Comparison of ENCODE assay signal across 19 mouse cellular contexts in the genomic region with DNA sequence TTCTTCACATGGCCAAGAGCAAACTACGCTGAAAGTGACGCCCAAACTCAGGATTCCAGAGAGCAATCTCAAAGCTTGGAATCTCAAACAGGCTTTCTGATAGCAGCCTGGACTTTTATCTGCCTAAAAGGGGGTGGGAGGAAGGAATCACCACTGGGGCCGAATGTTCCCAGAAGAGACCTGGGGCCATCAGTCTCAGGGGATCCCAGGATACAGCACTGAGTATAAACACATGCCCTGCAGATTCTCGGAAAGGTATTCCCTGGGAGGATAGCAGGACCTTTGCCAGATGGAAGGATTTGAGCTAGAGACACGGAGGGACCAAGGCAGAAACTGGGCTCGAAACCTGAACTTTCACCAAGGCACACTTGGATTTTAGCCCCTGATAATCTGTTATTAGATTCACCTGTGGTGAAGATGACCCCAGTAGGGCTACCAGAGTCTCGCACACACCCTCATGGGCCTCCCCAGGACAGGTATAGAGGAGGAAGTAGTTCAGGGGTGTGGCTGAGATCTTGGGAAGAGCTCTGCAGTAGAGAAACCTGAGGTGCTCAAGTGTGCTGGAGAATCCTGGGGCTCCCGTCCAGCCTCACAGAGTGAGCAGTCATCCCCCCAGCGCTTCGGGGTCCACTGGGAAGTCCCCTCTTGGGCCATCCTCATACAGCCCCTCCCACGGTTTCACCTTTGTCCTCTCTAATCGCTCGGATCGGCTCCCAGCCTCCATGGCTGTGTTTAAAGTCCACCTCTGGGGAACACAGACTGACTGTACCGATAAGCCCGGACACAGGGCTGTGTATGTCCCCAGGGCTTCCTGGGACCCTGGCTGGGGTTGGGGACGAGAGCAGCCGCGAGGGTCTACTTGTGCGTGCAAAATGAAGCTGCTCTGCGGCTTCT. TPM values are rescaled to one million over a fixed set of nuclear protein-coding genes. Genes with fewer than 3 reads are reported as not detected.
DNase-seq lines count a peak whose midpoint lies in the region; ATAC-seq lines count a peak whose summit lies in the region.
"Had no signal": no experiment of that assay in that cellular context is flagged by ENCODE, and none has a peak within 500 bp of the region (broad histone marks: within the 10 kb centered on the region; RNA-seq: fewer than 3 reads in every experiment).

Pla2g12b (plus strand) TSS at position 762 of the 894 bp plus-strand sequence.

- peaks cover 2% of the 10 kb centered on the region; the same call in 1 of the 2 replicates for H3K9me3 ChIP-seq in heart, embryonic 10.5 days
- no peaks in the 10 kb centered on the region for H3K9me3 ChIP-seq in kidney, embryonic 16.5 days (ENCODE audit: low read length)
- H3K9me3 ChIP-seq in liver, embryonic 16.5 days (replicated peaks; ENCODE audit: control insufficient read depth, low read length): no peaks in the 10 kb centered on the region
- H3K9me3 ChIP-seq: embryonic facial prominence, embryonic 12.5 days; forebrain, embryonic 13.5 days; hindbrain, embryonic 13.5 days had no signal

- H3K4me2 ChIP-seq in kidney, embryonic 16.5 days (replicated peaks; ENCODE audit: low read depth, low read length): no peak within 1 kb of the TSS
- peak within 1 kb of the TSS; percentile 42 for H3K4me2 ChIP-seq in liver, embryonic 16.5 days (ENCODE audit: low read depth, low read length)
- H3K4me2 ChIP-seq: embryonic facial prominence, embryonic 12.5 days; forebrain, embryonic 13.5 days; hindbrain, embryonic 13.5 days had no signal

- H3K36me3 ChIP-seq in heart, embryonic 10.5 days: no peaks in the 10 kb centered on the region
- H3K36me3 ChIP-seq in kidney, embryonic 16.5 days (ENCODE audit: insufficient read depth, low read length): no peaks in the 10 kb centered on the region
- H3K36me3 ChIP-seq in liver, embryonic 16.5 days (ENCODE audit: control insufficient read depth, insufficient read depth): no peaks in the 10 kb centered on the region
- H3K36me3 ChIP-seq: embryonic facial prominence, embryonic 12.5 days; hindbrain, embryonic 13.5 days; midbrain, embryonic 10.5 days had no signal

- peaks cover 21% of the 10 kb centered on the region for H3K4me1 ChIP-seq in heart, embryonic 10.5 days
- H3K4me1 ChIP-seq in kidney, embryonic 16.5 days (ENCODE audit: insufficient read depth, low read length): peaks cover 9% of the 10 kb centered on the region; the same call in 1 of the 2 replicates
- H3K4me1 ChIP-seq in liver, embryonic 16.5 days (ENCODE audit: control insufficient read depth, low read depth, low read length): no peaks in the 10 kb centered on the region; the same call in 1 of the 2 replicates
- H3K4me1 ChIP-seq: forebrain, embryonic 13.5 days; hindbrain, embryonic 13.5 days; midbrain, embryonic 10.5 days had no signal

- no peak for ATAC-seq in kidney, embryonic 16.5 days (ENCODE audit: low FRiP score, low TSS enrichment)
- peak; percentile 91 for ATAC-seq in liver, embryonic 16.5 days (ENCODE audit: low read depth)
- ATAC-seq: forebrain, embryonic 13.5 days had no signal

- H3K9ac ChIP-seq in kidney, embryonic 16.5 days (replicated peaks; ENCODE audit: low read length): 0 out of 2 replicates have a peak within 1 kb of the TSS, but pooled peaks have one; percentile 31
- H3K9ac ChIP-seq in liver, embryonic 16.5 days (ENCODE audit: low read depth, low read length): peak within 1 kb of the TSS; percentile 34
- H3K9ac ChIP-seq: embryonic facial prominence, embryonic 12.5 days; forebrain, embryonic 13.5 days; hindbrain, embryonic 13.5 days had no signal

- 40% methylated on average over 21 of the region's 21 CpGs for WGBS in heart, embryonic 10.5 days
- WGBS in kidney, embryonic 16.5 days: 61% methylated on average over 21 of the region's 21 CpGs
- WGBS in liver, embryonic 16.5 days (ENCODE audit: insufficient replicate concordance): 49% methylated on average over 21 of the region's 21 CpGs

- peak within 1 kb of the TSS; percentile 85 for H3K27ac ChIP-seq in heart, embryonic 10.5 days
- H3K27ac ChIP-seq in kidney, embryonic 16.5 days (ENCODE audit: low read length): no peak within 1 kb of the TSS
- peak within 1 kb of the TSS; percentile 67 for H3K27ac ChIP-seq in liver, embryonic 16.5 days (ENCODE audit: low read length)
- H3K27ac ChIP-seq: embryonic facial prominence, embryonic 12.5 days; forebrain, embryonic 13.5 days; hindbrain, embryonic 13.5 days; midbrain, embryonic 10.5 days had no signal

- no peaks in the 10 kb centered on the region for H3K27me3 ChIP-seq in heart, embryonic 10.5 days (ENCODE audit: insufficient read depth, poor library complexity, severe bottlenecking)
- H3K27me3 ChIP-seq in kidney, embryonic 16.5 days (ENCODE audit: insufficient read depth, low read length): no peaks in the 10 kb centered on the region
- no peaks in the 10 kb centered on the region for H3K27me3 ChIP-seq in liver, embryonic 16.5 days (ENCODE audit: control insufficient read depth, insufficient read depth, low read depth, low read length)
- H3K27me3 ChIP-seq: embryonic facial prominence, embryonic 12.5 days; forebrain, embryonic 13.5 days; hindbrain, embryonic 13.5 days had no signal

- intact Hi-C loops in heart, postnatal 36 days (cut with DNase I): no loop called here

- no peak for DNase-seq in heart, embryonic 10.5 days (ENCODE audit: low spot score)
- no peak for DNase-seq in heart, postnatal 36 days
- DNase-seq in kidney, postnatal 36 days: no peak
- DNase-seq in natural killer cell, adult 2 months (ENCODE audit: low spot score in 2 of 2): no peak
- no peak for DNase-seq in adrenal gland, adult 2 months
- DNase-seq in right cerebral cortex, adult 18-20 months: no peak
- DNase-seq: adrenal gland, postnatal 25 days; cerebellum, postnatal 25 days; kidney, adult 8-10 months; right cerebral cortex, postnatal 14 days; thymus, postnatal 25 days had no signal

- H3K4me3 ChIP-seq in heart, embryonic 10.5 days: peak within 1 kb of the TSS; percentile 40
- no peak within 1 kb of the TSS for H3K4me3 ChIP-seq in kidney, embryonic 16.5 days (ENCODE audit: low read length)
- H3K4me3 ChIP-seq in liver, embryonic 16.5 days (ENCODE audit: low read depth, low read length): peak within 1 kb of the TSS; percentile 57
- H3K4me3 ChIP-seq: embryonic facial prominence, embryonic 12.5 days; forebrain, embryonic 13.5 days; hindbrain, embryonic 13.5 days; midbrain, embryonic 10.5 days had no signal

RNA-seq across cellular contexts. Expression of gene Pla2g12b, which starts in this region (rescaled TPM):
- polyA plus RNA-seq in heart, embryonic 10.5 days (2016; fragmentation: Nextera tagmentation; extraction: Ambion mirVana): 1.6 and 9.4 TPM in 2 replicates
- not detected for total RNA-seq in heart, postnatal 36 days (2021)
- polyA plus RNA-seq in kidney, embryonic 16.5 days (2015; fragmentation: Nextera tagmentation; extraction: Ambion mirVana): 0.27 and 0.44 TPM in 2 replicates
- polyA plus RNA-seq in liver, embryonic 16.5 days (2015; fragmentation: Nextera tagmentation; extraction: Ambion mirVana): 57.6 and 60.4 TPM in 2 replicates
- not detected for total RNA-seq in adrenal gland, adult 2 months (2021)
- not detected in 2 replicates for polyA plus RNA-seq in adrenal gland, adult 2 months (2012; rRNA removed)
- total RNA-seq: adrenal gland, postnatal 25 days; gastrocnemius, adult 18-20 months had no signal
- polyA plus RNA-seq: embryonic facial prominence, embryonic 12.5 days; forebrain, embryonic 13.5 days; hindbrain, embryonic 13.5 days; limb, embryonic 14.5 days; midbrain, embryonic 10.5 days had no signal
